Mouse (Mus musculus) liver, adult 2 months (tissue): Measurements from ENCODE around the gene Rfx6. TPM values are rescaled to one million over a fixed set of nuclear protein-coding genes. Genes with fewer than 3 reads are reported as not detected.

Experiments used
- DNase-seq: peaks from one replicate; pipeline ENCODE4 v3.0.0-alpha.2; 2011; ENCODE audit warnings: low read depth, low spot score; ENCODE audit errors: extremely low read depth
- H3K27ac ChIP-seq: fragments of 200-500 bp; replicated peaks from 2 replicates; pipeline ENCODE4 v1.5.1; 2012; ENCODE audit warnings: low read depth, mild to moderate bottlenecking, control low read depth, inconsistent platforms, low read length; ENCODE audit not compliant: insufficient read depth
- H3K27me3 ChIP-seq: fragments of 200-500 bp; 2 replicates; pipeline ENCODE4 v1.6.1; 2012; ENCODE audit warnings: mild to moderate bottlenecking, moderate library complexity, low read length, inconsistent platforms; ENCODE audit not compliant: control insufficient read depth, insufficient read depth
- H3K36me3 ChIP-seq: fragments of 200-500 bp; 2 replicates; pipeline ENCODE4 v1.6.1; 2012; ENCODE audit warnings: low read length, inconsistent platforms; ENCODE audit not compliant: control insufficient read depth, insufficient read depth
- H3K4me1 ChIP-seq: fragments of 200-500 bp; 2 replicates; pipeline ENCODE4 v1.6.1; 2011; ENCODE audit warnings: low read length; ENCODE audit not compliant: control insufficient read depth, insufficient read depth
- H3K4me3 ChIP-seq: fragments of 200-500 bp; 2 replicates; pipeline ENCODE4 v1.5.1; 2011; ENCODE audit warnings: low read depth, mild to moderate bottlenecking, control low read depth, low read length, moderate library complexity; ENCODE audit not compliant: insufficient read depth
- H3K79me2 ChIP-seq: fragments of 200-500 bp; 2 replicates; pipeline ENCODE4 v1.6.1; 2012; ENCODE audit warnings: inconsistent platforms, mild to moderate bottlenecking, low read length, moderate library complexity; ENCODE audit not compliant: control insufficient read depth, insufficient read depth
- H3K9ac ChIP-seq: fragments of 200-500 bp; 2 replicates; pipeline ENCODE4 v1.6.1; 2012; ENCODE audit warnings: low read depth, mild to moderate bottlenecking, control low read depth, inconsistent platforms, low read length
- CTCF ChIP-seq: fragments of 200-500 bp; IDR thresholded peaks from 2 replicates; pipeline ENCODE4 v1.5.1; 2011; ENCODE audit warnings: low read depth, low read length, control low read depth
- POLR2A ChIP-seq: fragments of 200-500 bp; IDR thresholded peaks from 2 replicates; pipeline ENCODE4 v1.6.1; 2011; ENCODE audit warnings: low read length, control low read depth; ENCODE audit not compliant: insufficient read depth; ENCODE audit errors: extremely low read depth
- WGBS: fragments of 180-500 bp; shearing (Covaris S2); methylation state at CpG from one replicate; pipeline ENCODE4 v1.1.7; 2018; 5-methylcytosine and 5-hydroxymethylcytosine counted together
- polyA plus RNA-seq: library from polyadenylated mRNA; depleted of rRNA; stranded (reverse); fragments of >200 nt; gene quantifications from 2 replicates; pipeline ENCODE4 v1.2.3, GENCODE M21; 2012; rRNA removed
- total RNA-seq: library from RNA; depleted of rRNA; stranded (reverse); fragments of >200 nt; gene quantifications from 2 replicates; pipeline ENCODE4 v1.2.3, GENCODE M21; 2014; rRNA removed

Rfx6 gene
- total and polyA plus RNA-seq, 2 experiments = not detected

GRCm38 (mm10) chr10:51768445-51768844 is 90.9 kb downstream of the Rfx6 start:
- Histone ChIP-seq H3K79me2 (no peaks in the 10 kb centered on the region), H3K9ac (no peak overlapping the region), H3K27me3 (no peaks in the 10 kb centered on the region), H3K4me1 (peaks cover 2% of the 10 kb centered on the region), H3K27ac (no peak overlapping the region; the same call in 1 of the 2 replicates), H3K36me3 (no peaks in the 10 kb centered on the region), H3K4me3 (no peak overlapping the region)
- 8% methylated on average over 5 of the region's 5 CpGs for WGBS
- peak; percentile 83 for DNase-seq
- TF ChIP-seq CTCF (no peak), POLR2A (no peak)

DNA sequence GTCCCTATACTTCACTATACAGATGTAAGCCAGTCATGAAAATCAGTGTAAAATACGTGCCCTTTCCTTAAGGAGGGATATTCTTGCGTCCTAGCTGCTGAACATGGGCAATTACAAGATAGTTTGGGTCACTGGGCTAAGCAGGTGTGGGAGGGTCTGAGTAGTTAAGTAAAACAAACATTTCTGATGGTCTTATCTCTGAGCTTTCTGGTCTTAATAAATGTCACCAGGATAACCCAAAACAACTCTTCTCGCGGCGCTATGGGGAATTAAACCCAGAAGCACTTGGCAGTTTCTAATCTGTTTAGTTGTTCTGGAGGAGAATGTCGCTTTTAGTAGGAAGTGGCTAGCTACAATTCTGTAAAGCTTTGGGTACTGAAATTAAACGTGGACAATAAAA is 91.7 kb downstream of the Rfx6 start:
- Histone ChIP-seq H3K4me1 (peaks cover 2% of the 10 kb centered on the region; the same call in 1 of the 2 replicates), H3K9ac (no peak overlapping the region), H3K27me3 (no peaks in the 10 kb centered on the region), H3K27ac (no peak overlapping the region), H3K79me2 (no peaks in the 10 kb centered on the region), H3K36me3 (no peaks in the 10 kb centered on the region), H3K4me3 (no peak overlapping the region)
- no peak for TF ChIP-seq POLR2A
- TF ChIP-seq CTCF = no peak
- no peak for DNase-seq
- 31% methylated on average over 7 of the region's 7 CpGs for WGBS

DNA sequence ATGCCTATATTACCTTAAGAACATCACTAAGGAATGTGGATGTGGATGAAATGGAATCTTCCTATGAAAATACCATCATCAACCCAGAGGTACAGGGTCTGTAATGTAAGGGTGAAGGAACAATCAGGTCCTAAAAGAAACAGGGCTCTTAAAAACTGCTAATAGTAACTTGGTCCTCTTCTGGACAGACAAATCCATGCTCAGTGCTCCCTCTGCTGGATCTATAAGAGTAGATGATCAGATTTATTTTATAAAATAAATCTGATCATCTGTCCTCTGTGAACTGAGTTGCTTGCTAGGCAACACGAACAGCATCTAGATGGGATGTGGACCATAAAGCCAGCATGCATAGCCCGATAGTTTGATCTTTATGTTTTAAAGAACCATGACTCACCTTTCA is 102.1 kb downstream of the Rfx6 start:
- Histone ChIP-seq H3K4me1 (no peaks in the 10 kb centered on the region), H3K9ac (no peak overlapping the region), H3K4me3 (no peak overlapping the region), H3K27ac (no peak overlapping the region), H3K27me3 (no peaks in the 10 kb centered on the region), H3K79me2 (no peaks in the 10 kb centered on the region), H3K36me3 (no peaks in the 10 kb centered on the region)
- peak; percentile 63 for DNase-seq
- TF ChIP-seq POLR2A = no peak
- peak; percentile 23; the same call in 1 of the 2 replicates for TF ChIP-seq CTCF
- WGBS = 53% methylated on average over 2 of the region's 2 CpGs

Other genes starting within 250 kb of the Rfx6 start
- 1.2 and 3.8 TPM in 2 replicates for gene Gm49339, start 197.1 kb upstream of the Rfx6 start, total RNA-seq
- 0.96 and 2.3 TPM in 2 replicates for gene Gm49339, start 197.1 kb upstream of the Rfx6 start, polyA plus RNA-seq
- 2.4 and 2.9 TPM in 2 replicates for gene Lilr4b, start 197.1 kb upstream of the Rfx6 start, total RNA-seq
- gene Lilr4b, start 197.1 kb upstream of the Rfx6 start, polyA plus RNA-seq = 0.12 and 0.89 TPM in 2 replicates
- 6.2 and 7.0 TPM in 2 replicates for gene Lilrb4a, start 186.8 kb upstream of the Rfx6 start, total RNA-seq
- gene Lilrb4a, start 186.8 kb upstream of the Rfx6 start, polyA plus RNA-seq = 0.39 and 0.76 TPM in 2 replicates
- not detected in 2 replicates for gene Fam162b, start 87.2 kb upstream of the Rfx6 start, total RNA-seq
- not detected in 2 replicates for gene Fam162b, start 87.2 kb upstream of the Rfx6 start, polyA plus RNA-seq
- not detected in 2 replicates for gene Gprc6a, start 46.3 kb upstream of the Rfx6 start, total RNA-seq
- not detected in 2 replicates for gene Gprc6a, start 46.3 kb upstream of the Rfx6 start, polyA plus RNA-seq